Comparison of ENCODE assay signal across 27 mouse cellular contexts in genomic region chr14:9787389-9787788, GRCm38 (mm10).
"Had no signal": no experiment of that assay in that cellular context is flagged by ENCODE, and none has a peak within 500 bp of the region (broad histone marks: within the 10 kb centered on the region; RNA-seq: fewer than 3 reads in every experiment).

No protein-coding gene starts in this region.

- H3K9ac ChIP-seq: heart, embryonic 13.5 days; heart, embryonic 15.5 days; hindbrain, embryonic 12.5 days; hindbrain, embryonic 15.5 days; kidney, embryonic 15.5 days; limb, embryonic 13.5 days; limb, embryonic 15.5 days; liver, embryonic 12.5 days had no signal

- DNase-seq: gastrocnemius, postnatal 14 days; gastrocnemius, postnatal 36 days; heart, adult 11 months; heart, adult 2 months; heart, postnatal 14 days; heart, postnatal 4 days; kidney, adult 11 months; kidney, adult 2 months; kidney, adult 9 months; kidney, postnatal 14 days; kidney, postnatal 36 days; layer of hippocampus, adult 9-11 months; layer of hippocampus, postnatal 36 days; left cerebral cortex, postnatal 4 days had no signal

- H3K9me3 ChIP-seq: heart, embryonic 13.5 days; heart, embryonic 15.5 days; hindbrain, embryonic 10.5 days; hindbrain, embryonic 12.5 days; hindbrain, embryonic 15.5 days; kidney, embryonic 15.5 days; limb, embryonic 13.5 days; limb, embryonic 15.5 days; liver, embryonic 12.5 days had no signal

- H3K27ac ChIP-seq: heart, adult 2 months; heart, embryonic 13.5 days; heart, embryonic 15.5 days; hindbrain, embryonic 10.5 days; hindbrain, embryonic 12.5 days; hindbrain, embryonic 15.5 days; hindbrain, postnatal 0 days; kidney, embryonic 15.5 days; kidney, postnatal 0 days; limb, embryonic 13.5 days; limb, embryonic 15.5 days; liver, embryonic 12.5 days had no signal

- H3K36me3 ChIP-seq: heart, embryonic 13.5 days; heart, embryonic 15.5 days; hindbrain, embryonic 10.5 days; hindbrain, embryonic 12.5 days; hindbrain, embryonic 15.5 days; kidney, embryonic 15.5 days; limb, embryonic 13.5 days; limb, embryonic 15.5 days; liver, embryonic 12.5 days had no signal

- H3K27me3 ChIP-seq: heart, embryonic 13.5 days; heart, embryonic 15.5 days; hindbrain, embryonic 12.5 days; hindbrain, embryonic 15.5 days; kidney, embryonic 15.5 days; limb, embryonic 13.5 days; limb, embryonic 15.5 days; liver, embryonic 12.5 days had no signal

- H3K4me2 ChIP-seq: heart, embryonic 11.5 days; heart, embryonic 13.5 days; heart, embryonic 15.5 days; hindbrain, embryonic 12.5 days; hindbrain, embryonic 15.5 days; kidney, embryonic 15.5 days; limb, embryonic 13.5 days; limb, embryonic 15.5 days; liver, embryonic 12.5 days had no signal

- H3K4me1 ChIP-seq: heart, embryonic 13.5 days; heart, embryonic 15.5 days; hindbrain, embryonic 10.5 days; hindbrain, embryonic 12.5 days; hindbrain, embryonic 15.5 days; limb, embryonic 13.5 days; limb, embryonic 15.5 days; liver, embryonic 12.5 days had no signal

- H3K4me3 ChIP-seq: heart, adult 2 months; heart, embryonic 13.5 days; heart, embryonic 15.5 days; hindbrain, embryonic 10.5 days; hindbrain, embryonic 12.5 days; hindbrain, embryonic 15.5 days; kidney, embryonic 15.5 days; limb, embryonic 13.5 days; limb, embryonic 15.5 days; liver, embryonic 12.5 days had no signal

- ATAC-seq: hindbrain, postnatal 0 days; intestine, embryonic 16.5 days; liver, embryonic 12.5 days had no signal
